Mouse (Mus musculus): ENCODE measurements around the gene Urah. TPM values are rescaled to one million over a fixed set of nuclear protein-coding genes. Genes with fewer than 3 reads are reported as not detected.
A peak's percentile ranks its signal among the peaks of the same experiment; 100 is the strongest.

The Urah gene
- not detected in 2 replicates for polyA plus RNA-seq (2015; fragmentation: Nextera tagmentation; extraction: Ambion mirVana)

GRCm38 (mm10) chr7:140834968-140835757 lies at the start of gene Urah:
TSS of gene Urah (plus strand) at chr7:140835018.
- Histone ChIP-seq H3K9ac (no peak within 1 kb of the TSS), H3K36me3 (no peaks in the 10 kb centered on the region), H3K4me2 (no peak within 1 kb of the TSS), H3K4me3 (no peak within 1 kb of the TSS), H3K9me3 (no peaks in the 10 kb centered on the region), H3K27ac (no peak within 1 kb of the TSS), H3K4me1 (replicated peaks) (no peaks in the 10 kb centered on the region), H3K27me3 (peaks cover 12% of the 10 kb centered on the region)
- 55% methylated on average over 20 of the region's 20 CpGs for WGBS
- ATAC-seq (ENCODE audit: low FRiP score): no peak

GRCm38 (mm10) chr7:140787406-140788052 lies 47.3 kb upstream of the Urah start, which contains the start of gene Syce1:
TSS of gene Syce1 (minus strand) at chr7:140787852.
- no peaks in the 10 kb centered on the region for H3K4me1 ChIP-seq (replicated peaks)
- WGBS: 86% methylated on average over 33 of the region's 33 CpGs
- no peaks in the 10 kb centered on the region for H3K36me3 ChIP-seq
- H3K4me3 ChIP-seq: no peak within 1 kb of the TSS
- no peak for ATAC-seq (ENCODE audit: low FRiP score)
- H3K27me3 ChIP-seq: no peaks in the 10 kb centered on the region
- H3K9me3 ChIP-seq: peaks cover 4% of the 10 kb centered on the region; the same call in 1 of the 2 replicates
- no peak within 1 kb of the TSS for H3K4me2 ChIP-seq
- H3K9ac ChIP-seq: no peak within 1 kb of the TSS
- H3K27ac ChIP-seq: no peak within 1 kb of the TSS

GRCm38 (mm10) chr7:140788053-140788435 lies 46.8 kb upstream of the Urah start:
- no peaks in the 10 kb centered on the region for H3K36me3 ChIP-seq
- no peak overlapping the region for H3K4me2 ChIP-seq
- peaks cover 4% of the 10 kb centered on the region; the same call in 1 of the 2 replicates for H3K9me3 ChIP-seq
- no peak overlapping the region for H3K9ac ChIP-seq
- H3K27me3 ChIP-seq: no peaks in the 10 kb centered on the region
- H3K4me1 ChIP-seq (replicated peaks): no peaks in the 10 kb centered on the region
- WGBS: 91% methylated on average over 7 of the region's 7 CpGs
- no peak for ATAC-seq (ENCODE audit: low FRiP score)
- no peak overlapping the region for H3K27ac ChIP-seq
- no peak overlapping the region for H3K4me3 ChIP-seq

- Histone ChIP-seq H3K4me2 (no peak overlapping the region), H3K9me3 (peaks cover 4% of the 10 kb centered on the region; the same call in 1 of the 2 replicates), H3K27me3 (no peaks in the 10 kb centered on the region), H3K27ac (no peak overlapping the region), H3K4me3 (no peak overlapping the region), H3K4me1 (replicated peaks) (no peaks in the 10 kb centered on the region), H3K9ac (no peak overlapping the region), H3K36me3 (no peaks in the 10 kb centered on the region)
- WGBS: 79% methylated on average over 4 of the region's 4 CpGs
- no peak for ATAC-seq (ENCODE audit: low FRiP score)
Observed at GRCm38 (mm10) chr7:140793541-140793940, 41.3 kb upstream of the Urah start.

- H3K9ac ChIP-seq: no peak overlapping the region
- no peaks in the 10 kb centered on the region for H3K9me3 ChIP-seq
- H3K36me3 ChIP-seq: no peaks in the 10 kb centered on the region
- no peak overlapping the region for H3K27ac ChIP-seq
- H3K4me2 ChIP-seq: no peak overlapping the region
- H3K27me3 ChIP-seq: no peaks in the 10 kb centered on the region
- no peak overlapping the region for H3K4me3 ChIP-seq
- 80% methylated on average over 3 of the region's 3 CpGs for WGBS
- ATAC-seq (ENCODE audit: low FRiP score): no peak
- H3K4me1 ChIP-seq (replicated peaks): no peaks in the 10 kb centered on the region
Observed at GRCm38 (mm10) chr7:140797619-140798018, 37.2 kb upstream of the Urah start.

- H3K9me3 ChIP-seq: no peaks in the 10 kb centered on the region
- no peak overlapping the region for H3K4me3 ChIP-seq
- no peak overlapping the region for H3K4me2 ChIP-seq
- H3K36me3 ChIP-seq: no peaks in the 10 kb centered on the region
- H3K27me3 ChIP-seq: no peaks in the 10 kb centered on the region
- WGBS: 70% methylated on average over 2 of the region's 2 CpGs
- H3K4me1 ChIP-seq (replicated peaks): no peaks in the 10 kb centered on the region
- no peak overlapping the region for H3K9ac ChIP-seq
- H3K27ac ChIP-seq: no peak overlapping the region
- ATAC-seq (ENCODE audit: low FRiP score): no peak
Observed at GRCm38 (mm10) chr7:140798212-140798611, 36.6 kb upstream of the Urah start.

- Histone ChIP-seq H3K9ac (no peak overlapping the region), H3K4me1 (replicated peaks) (no peaks in the 10 kb centered on the region), H3K4me3 (no peak overlapping the region), H3K27me3 (no peaks in the 10 kb centered on the region), H3K9me3 (no peaks in the 10 kb centered on the region), H3K27ac (no peak overlapping the region), H3K4me2 (no peak overlapping the region), H3K36me3 (peaks cover 13% of the 10 kb centered on the region)
- ATAC-seq (ENCODE audit: low FRiP score): no peak
- 74% methylated on average over 6 of the region's 6 CpGs for WGBS
Observed at GRCm38 (mm10) chr7:140802629-140803028, 32.2 kb upstream of the Urah start.

- 14% methylated on average over 1 of the region's 1 CpGs for WGBS
- ATAC-seq (ENCODE audit: low FRiP score): no peak
Observed at GRCm38 (mm10) chr7:140805704-140806103, 29.1 kb upstream of the Urah start.

GRCm38 (mm10) chr7:140810496-140810895 lies 24.3 kb upstream of the Urah start:
- Histone ChIP-seq H3K9me3 (no peaks in the 10 kb centered on the region), H3K4me1 (replicated peaks) (no peaks in the 10 kb centered on the region), H3K27me3 (no peaks in the 10 kb centered on the region), H3K4me3 (no peak overlapping the region), H3K4me2 (no peak overlapping the region), H3K36me3 (peaks cover 50% of the 10 kb centered on the region), H3K27ac (no peak overlapping the region), H3K9ac (no peak overlapping the region)
- ATAC-seq (ENCODE audit: low FRiP score): no peak
- 93% methylated on average over 6 of the region's 6 CpGs for WGBS

More at GRCm38 (mm10) chr7:140805704-140806103, 29.1 kb upstream of the Urah start:
- no peaks in the 10 kb centered on the region for H3K27me3 ChIP-seq
- no peak overlapping the region for H3K9ac ChIP-seq
- no peaks in the 10 kb centered on the region for H3K4me1 ChIP-seq (replicated peaks)
- no peak overlapping the region for H3K4me3 ChIP-seq
- no peak overlapping the region for H3K27ac ChIP-seq
- no peak overlapping the region for H3K4me2 ChIP-seq
- no peaks in the 10 kb centered on the region for H3K9me3 ChIP-seq
- peaks cover 21% of the 10 kb centered on the region for H3K36me3 ChIP-seq

- H3K4me3 ChIP-seq: no peak overlapping the region
- no peak overlapping the region for H3K27ac ChIP-seq
- no peaks in the 10 kb centered on the region for H3K27me3 ChIP-seq
- 82% methylated on average over 13 of the region's 13 CpGs for WGBS
- H3K4me2 ChIP-seq: no peak overlapping the region
- peak; percentile 36; the same call in 1 of the 2 replicates for ATAC-seq (ENCODE audit: low FRiP score)
- H3K9me3 ChIP-seq: no peaks in the 10 kb centered on the region
- H3K4me1 ChIP-seq (replicated peaks): no peaks in the 10 kb centered on the region
- H3K36me3 ChIP-seq: peaks cover 46% of the 10 kb centered on the region
- H3K9ac ChIP-seq: no peak overlapping the region
Observed at GRCm38 (mm10) chr7:140811714-140812113, 23.1 kb upstream of the Urah start.

- Histone ChIP-seq H3K4me1 (replicated peaks) (peaks cover 8% of the 10 kb centered on the region; the same call in 1 of the 2 replicates), H3K36me3 (peaks cover 39% of the 10 kb centered on the region), H3K9ac (no peak overlapping the region), H3K4me2 (no peak overlapping the region), H3K27ac (no peak overlapping the region), H3K4me3 (no peak overlapping the region), H3K27me3 (no peaks in the 10 kb centered on the region), H3K9me3 (no peaks in the 10 kb centered on the region)
- ATAC-seq (ENCODE audit: low FRiP score): no peak
- 94% methylated on average over 12 of the region's 12 CpGs for WGBS
Observed at GRCm38 (mm10) chr7:140812850-140813249, 22.0 kb upstream of the Urah start.

GRCm38 (mm10) chr7:140820173-140820572 lies 14.6 kb upstream of the Urah start:
- Histone ChIP-seq H3K27me3 (0 out of 2 replicates have a peak, but pooled peaks cover 2% of the 10 kb centered on the region), H3K4me3 (no peak overlapping the region), H3K27ac (no peak overlapping the region), H3K9me3 (no peaks in the 10 kb centered on the region), H3K36me3 (peaks cover 10% of the 10 kb centered on the region), H3K9ac (peak overlapping the region; percentile 51; the same call in 1 of the 2 replicates), H3K4me2 (peak overlapping the region; percentile 40), H3K4me1 (replicated peaks) (peaks cover 24% of the 10 kb centered on the region)
- WGBS: 50% methylated on average over 4 of the region's 4 CpGs
- no peak for ATAC-seq (ENCODE audit: low FRiP score)

All from hindbrain, embryonic 13.5 days (tissue).